Mouse (Mus musculus) heart, adult 9 months (tissue): ENCODE measurements around the gene Prl2b1.

Experiments
- DNase-seq, 2 experiments: peaks; one replicate each; pipeline ENCODE4 v3.0.0; 2022; ENCODE audit warnings: low spot score in 2 of 2

Gene Prl2b1

DNA sequence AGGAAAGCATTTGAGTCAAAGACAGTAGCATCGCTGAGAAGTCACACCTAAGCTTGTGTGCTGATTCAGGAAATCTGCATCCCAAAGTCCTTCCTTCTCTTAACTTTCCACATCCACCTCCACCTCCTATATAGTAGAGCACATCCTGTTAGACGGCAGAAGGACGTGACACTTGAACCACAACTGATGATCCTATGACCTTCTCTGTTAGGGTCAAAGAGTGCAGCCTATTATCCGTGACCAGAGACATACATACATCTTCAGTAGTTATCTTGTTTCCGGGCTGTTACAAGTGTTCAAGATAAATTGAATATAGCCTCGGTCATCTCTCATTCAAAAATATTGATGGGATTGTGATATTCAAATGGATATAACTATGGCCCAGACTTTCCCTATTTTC, at the start of gene Prl2b1:
Gene Prl2b1 (minus strand): TSS at position 101 of the 400 bp plus-strand sequence.
- no peak for DNase-seq

- no peak for DNase-seq
Observed at GRCm38 (mm10) chr13:27438588-27438987, 47.9 kb upstream of the Prl2b1 start, which contains the start of gene Prl8a6. Gene Prl8a6, minus strand, starts transcription at chr13:27438688.

- DNase-seq = no peak
Observed at GRCm38 (mm10) chr13:27433159-27433558, 42.5 kb upstream of the Prl2b1 start.

DNA sequence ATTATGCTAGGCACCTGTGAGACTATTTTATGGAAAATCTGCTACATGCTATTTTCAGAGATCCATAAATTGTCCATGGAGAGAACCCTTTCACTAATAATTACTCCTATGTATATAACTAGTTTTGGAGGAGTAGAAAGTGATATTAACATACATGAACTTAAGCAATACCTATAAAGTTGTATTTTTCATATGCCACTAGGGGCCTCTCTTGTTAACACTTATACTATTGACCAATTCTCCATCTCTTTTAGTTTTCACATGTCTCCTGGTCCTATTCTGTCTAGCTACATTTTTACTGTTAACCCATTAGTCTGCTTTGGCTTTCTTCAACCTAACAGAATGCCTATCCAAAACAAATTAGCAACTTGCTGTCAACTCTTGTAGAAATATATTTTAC, 23.0 kb upstream of the Prl2b1 start:
- no peak for DNase-seq

DNA sequence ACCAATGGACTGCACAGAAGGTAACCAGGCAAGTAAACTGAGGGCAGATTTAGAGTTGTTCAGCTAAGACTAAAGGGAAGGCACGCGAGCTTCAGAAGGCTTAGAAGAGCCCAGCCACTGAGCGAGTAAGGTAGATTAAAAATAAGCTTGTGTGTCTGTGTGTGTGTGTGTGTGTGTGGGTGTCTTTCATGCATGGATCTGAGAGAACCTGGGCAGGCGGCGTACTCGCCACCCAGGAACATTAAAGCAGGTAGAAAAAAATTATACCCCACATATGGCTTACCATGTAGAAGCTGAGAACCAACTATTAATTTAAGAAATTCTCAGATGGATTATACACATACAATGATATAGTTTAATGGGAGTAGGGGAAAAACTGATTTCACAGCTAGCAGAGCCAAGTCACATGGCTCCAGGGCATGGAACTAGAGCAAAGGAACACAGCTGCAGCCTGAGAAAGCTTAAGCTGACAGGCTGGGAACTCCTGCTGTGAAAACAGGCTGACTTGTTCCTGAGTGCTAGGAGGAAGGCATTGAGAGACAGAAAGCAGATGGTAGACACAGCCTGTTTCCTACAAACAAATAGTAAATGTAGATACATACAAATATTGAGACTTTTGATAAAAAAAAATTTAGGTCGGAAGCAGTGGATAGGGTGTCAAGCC, 8.5 kb upstream of the Prl2b1 start:
- DNase-seq = no peak

- no peak for DNase-seq
Observed at GRCm38 (mm10) chr13:27345373-27345772, 45.3 kb downstream of the Prl2b1 start, which contains the start of gene Prl8a2. Gene Prl8a2, plus strand, starts transcription at chr13:27345673.

DNA sequence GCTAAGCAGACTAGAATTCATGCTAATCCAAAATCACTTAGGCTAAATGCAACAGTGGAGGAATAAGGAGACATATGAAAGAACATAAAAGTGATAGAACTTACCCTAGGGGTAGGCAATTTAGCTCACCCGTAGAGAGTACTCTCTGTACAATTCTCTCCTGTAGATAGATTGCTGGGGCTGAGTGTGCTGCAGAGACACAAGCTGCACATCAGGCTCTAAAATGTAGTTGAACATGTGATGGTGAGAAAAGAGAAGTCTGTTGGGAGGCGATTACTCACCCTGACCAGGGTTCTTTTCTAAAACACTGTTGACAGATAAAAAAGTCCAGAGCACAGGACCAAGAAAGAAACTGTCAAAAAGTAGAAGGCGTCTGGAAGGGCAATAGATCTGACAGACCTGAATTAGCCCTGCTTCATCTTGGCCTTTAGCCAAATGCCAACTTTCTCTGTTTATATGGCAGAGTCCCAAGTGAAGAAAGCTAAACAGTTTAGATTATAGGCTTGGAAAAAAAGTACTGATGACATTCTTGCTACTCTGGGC, 47.8 kb downstream of the Prl2b1 start:
- no peak for DNase-seq

- no peak for DNase-seq
Observed at GRCm38 (mm10) chr13:27334989-27335388, 55.7 kb downstream of the Prl2b1 start.
